Mouse (Mus musculus): Measurements from ENCODE around the gene Ush1g.

DNA sequence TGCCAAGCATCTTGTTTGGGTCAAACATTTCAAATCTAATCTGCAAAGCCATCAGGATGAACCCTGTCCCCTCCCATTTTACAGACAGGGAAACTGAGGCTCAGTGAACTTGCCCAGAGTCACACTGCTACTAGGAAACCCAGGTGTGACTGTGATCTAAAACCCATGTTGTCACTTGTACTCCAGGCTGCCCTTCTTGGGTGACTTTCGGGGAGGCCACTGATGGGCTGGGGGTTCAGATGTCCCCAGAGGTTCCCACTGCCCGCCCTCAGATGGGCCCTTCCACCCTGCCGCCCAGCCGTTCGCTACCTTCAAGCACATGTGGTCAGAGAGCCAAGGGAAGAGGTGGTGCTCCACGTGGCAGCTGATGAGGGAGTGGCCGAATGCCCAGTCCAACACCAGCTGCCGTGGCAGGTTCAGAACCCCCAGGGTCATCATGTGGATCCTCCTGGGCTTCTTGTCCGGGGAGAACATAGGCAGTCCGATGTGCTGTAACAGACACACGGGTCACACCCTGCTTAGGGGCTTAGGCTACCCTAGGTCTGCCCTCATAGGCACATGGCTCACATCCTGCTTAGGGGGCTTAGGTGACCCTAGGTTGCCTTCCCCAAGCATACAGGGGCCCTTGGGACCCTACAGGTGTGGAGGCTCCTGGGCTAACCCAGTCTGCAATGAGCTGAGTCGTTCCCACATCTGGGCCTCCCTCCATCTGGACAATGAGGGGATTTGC is 37.8 kb downstream of the Ush1g start:
- TF ChIP-seq EP300 (IDR thresholded peaks at IDR 0.05; ENCODE audit: low read depth in 1 of 2, low read length in 2 of 2), result no peak
- no peak for TF ChIP-seq POLR2A (IDR thresholded peaks at IDR 0.05; ENCODE audit: control insufficient read depth in 1 of 2, insufficient read depth in 1 of 2, low read depth in 1 of 2, low read length in 2 of 2, poor library complexity in 1 of 2)
- no peak for TF ChIP-seq MAX (IDR thresholded peaks at IDR 0.05; ENCODE audit: low read length)
- TF ChIP-seq CHD1 (IDR thresholded peaks at IDR 0.05; ENCODE audit: low read depth, low read length), result no peak
- no peak for TF ChIP-seq MYC (IDR thresholded peaks at IDR 0.05; ENCODE audit: low read depth, low read length)
- no peak for TF ChIP-seq HCFC1 (IDR thresholded peaks at IDR 0.05; ENCODE audit: low read depth, low read length)

Data from MEL (cell line).